Mouse (Mus musculus): ENCODE results near the gene Itgb3bp.

Gene Itgb3bp

GRCm38 (mm10) chr4:99929613-99930517, at the start of gene Itgb3bp:
Gene Itgb3bp, minus strand, starts transcription at chr4:99929813.
- DNase-seq (ENCODE audit: low spot score) = peak; percentile 11

GRCm38 (mm10) chr4:99979326-99979725, 49.7 kb upstream of the Itgb3bp start:
- no peak for DNase-seq (ENCODE audit: low spot score)

GRCm38 (mm10) chr4:99974375-99974774, 44.8 kb upstream of the Itgb3bp start:
- DNase-seq (ENCODE audit: low spot score) = no peak

- DNase-seq (ENCODE audit: low spot score) = no peak
Measured at GRCm38 (mm10) chr4:99973931-99974330, 44.3 kb upstream of the Itgb3bp start.

- no peak for DNase-seq (ENCODE audit: low spot score)
Measured at GRCm38 (mm10) chr4:99972886-99973285, 43.3 kb upstream of the Itgb3bp start.

GRCm38 (mm10) chr4:99970097-99970496, 40.5 kb upstream of the Itgb3bp start:
- DNase-seq (ENCODE audit: low spot score) = no peak

- DNase-seq (ENCODE audit: low spot score) = no peak
Measured at GRCm38 (mm10) chr4:99969328-99969727, 39.7 kb upstream of the Itgb3bp start.

- no peak for DNase-seq (ENCODE audit: low spot score)
Measured at GRCm38 (mm10) chr4:99966555-99966954, 36.9 kb upstream of the Itgb3bp start.

GRCm38 (mm10) chr4:99959308-99959707, 29.7 kb upstream of the Itgb3bp start:
- no peak for DNase-seq (ENCODE audit: low spot score)

- no peak for DNase-seq (ENCODE audit: low spot score)
Measured at GRCm38 (mm10) chr4:99958084-99958815, 28.6 kb upstream of the Itgb3bp start.

GRCm38 (mm10) chr4:99957186-99957585, 27.6 kb upstream of the Itgb3bp start:
- DNase-seq (ENCODE audit: low spot score) = no peak

- DNase-seq (ENCODE audit: low spot score) = no peak
Measured at GRCm38 (mm10) chr4:99955396-99955795, 25.8 kb upstream of the Itgb3bp start.

- DNase-seq (ENCODE audit: low spot score) = no peak
Measured at GRCm38 (mm10) chr4:99953904-99954303, 24.3 kb upstream of the Itgb3bp start.

GRCm38 (mm10) chr4:99947896-99948295, 18.3 kb upstream of the Itgb3bp start:
- DNase-seq (ENCODE audit: low spot score) = no peak

GRCm38 (mm10) chr4:99947192-99947591, 17.6 kb upstream of the Itgb3bp start:
- DNase-seq (ENCODE audit: low spot score) = no peak

- DNase-seq (ENCODE audit: low spot score) = no peak
Measured at GRCm38 (mm10) chr4:99946516-99946915, 16.9 kb upstream of the Itgb3bp start.

GRCm38 (mm10) chr4:99945011-99945410, 15.4 kb upstream of the Itgb3bp start:
- no peak for DNase-seq (ENCODE audit: low spot score)

- DNase-seq (ENCODE audit: low spot score) = no peak
Measured at GRCm38 (mm10) chr4:99944606-99945005, 15.0 kb upstream of the Itgb3bp start.

GRCm38 (mm10) chr4:99941655-99942414, 12.2 kb upstream of the Itgb3bp start:
- DNase-seq (ENCODE audit: low spot score) = no peak

- DNase-seq (ENCODE audit: low spot score) = no peak
Measured at GRCm38 (mm10) chr4:99939711-99940505, 10.3 kb upstream of the Itgb3bp start.

- no peak for DNase-seq (ENCODE audit: low spot score)
Measured at GRCm38 (mm10) chr4:99936278-99936677, 6.7 kb upstream of the Itgb3bp start.

GRCm38 (mm10) chr4:99934859-99935258, 5.2 kb upstream of the Itgb3bp start:
- DNase-seq (ENCODE audit: low spot score) = no peak
